Mouse (Mus musculus) stomach, embryonic 14.5 days (tissue): Measurements from ENCODE around the gene Gm21969. TPM values are rescaled to one million over a fixed set of nuclear protein-coding genes. Genes with fewer than 3 reads are reported as not detected.

Experiments used
- ATAC-seq: fragments of 200-750 bp; cut with Nextera tagmentation; 2 replicates; pipeline ENCODE4 v1.8.0; 2017; ENCODE audit warnings: low read depth, moderate TSS enrichment; ENCODE audit not compliant: insufficient number of reproducible peaks, insufficient read depth, low FRiP score
- H3K27ac ChIP-seq: fragments of 300-500 bp; sonication (generic); 2 replicates; pipeline ENCODE4 v1.5.1; 2014; ENCODE audit warnings: mild to moderate bottlenecking, low read length, moderate library complexity, mixed read lengths
- H3K27me3 ChIP-seq: fragments of 300-500 bp; sonication (generic); 2 replicates; pipeline ENCODE4 v1.6.1; 2014; ENCODE audit warnings: low read length, control low read depth, mixed read lengths; ENCODE audit not compliant: control insufficient read depth, insufficient read depth
- H3K36me3 ChIP-seq: fragments of 300-500 bp; sonication (generic); 2 replicates; pipeline ENCODE4 v1.6.1; 2014; ENCODE audit warnings: mild to moderate bottlenecking, control low read depth, low read length, moderate library complexity, mixed read lengths; ENCODE audit not compliant: control insufficient read depth, insufficient read depth
- H3K4me1 ChIP-seq: fragments of 300-500 bp; sonication (generic); 2 replicates; pipeline ENCODE4 v1.6.1; 2014; ENCODE audit warnings: low read length, control low read depth, mixed read lengths; ENCODE audit not compliant: control insufficient read depth, insufficient read depth
- H3K4me2 ChIP-seq: fragments of 300-500 bp; sonication (generic); replicated peaks from 2 replicates; pipeline ENCODE4 v1.6.1; 2014; ENCODE audit warnings: low read depth, low read length, control low read depth
- H3K4me3 ChIP-seq: fragments of 300-500 bp; sonication (generic); 2 replicates; pipeline ENCODE4 v1.5.1; 2014; ENCODE audit warnings: low read depth, low read length, control low read depth
- H3K9ac ChIP-seq: fragments of 300-500 bp; sonication (generic); replicated peaks from 2 replicates; pipeline ENCODE4 v1.6.1; 2014; ENCODE audit warnings: low read depth, mild to moderate bottlenecking, control low read depth, low read length, moderate library complexity, mixed read lengths
- H3K9me3 ChIP-seq: fragments of 300-500 bp; sonication (generic); 2 replicates; pipeline ENCODE4 v1.6.1; 2016; ENCODE audit warnings: low read depth, low read length, control low read depth; ENCODE audit not compliant: control insufficient read depth
- WGBS: fragments of 180-500 bp; shearing (Covaris S2); extraction: QIAGEN DNeasy Blood & Tissue Kit; methylation state at CpG from one replicate; pipeline ENCODE4 v1.1.7; 2014; 5-methylcytosine and 5-hydroxymethylcytosine counted together
- polyA plus RNA-seq: library from polyadenylated mRNA; unstranded; fragments of >200 nt; fragmentation: Nextera tagmentation; extraction: Ambion mirVana; gene quantifications from 2 replicates; pipeline ENCODE4 v1.2.1, GENCODE M21; 2014

The Gm21969 gene
- polyA plus RNA-seq, 1 experiment from 2014 or later, result not detected

DNA sequence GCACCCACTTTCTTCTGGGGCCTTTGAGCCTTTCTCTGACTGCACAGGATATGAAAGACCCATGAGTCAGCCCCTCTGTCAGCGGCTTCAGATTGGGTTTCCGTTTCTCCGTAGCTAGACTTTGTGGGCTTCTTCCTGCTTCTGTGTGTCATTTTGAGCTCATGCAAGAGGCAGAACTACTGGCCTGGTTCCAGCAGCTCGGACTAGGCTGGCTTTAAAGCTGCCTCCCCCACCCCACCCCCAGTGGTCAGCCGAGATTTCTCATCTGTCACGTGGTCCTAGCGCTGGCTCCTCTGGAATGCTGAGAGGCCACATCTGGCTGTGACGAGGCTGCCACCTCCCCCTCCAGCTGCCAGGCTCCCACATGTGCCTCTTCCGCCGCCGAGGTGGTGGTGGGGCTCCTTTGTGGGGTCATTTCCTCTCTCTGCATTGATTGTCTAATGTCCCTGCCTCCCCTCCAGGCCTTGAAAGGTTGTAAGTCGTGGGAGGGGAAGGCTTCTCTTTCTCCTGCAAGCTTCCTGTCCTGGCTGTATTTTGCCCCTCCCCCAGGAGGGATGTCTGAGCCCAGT is 4.0 kb upstream of the Gm21969 start:
- H3K36me3 ChIP-seq, result no peaks in the 10 kb centered on the region
- H3K9me3 ChIP-seq, result no peaks in the 10 kb centered on the region
- peak overlapping the region; percentile 40 for H3K4me2 ChIP-seq
- peak overlapping the region; percentile 96 for H3K27ac ChIP-seq
- WGBS, result 1% methylated on average over 12 of the region's 12 CpGs
- H3K4me3 ChIP-seq, result peak overlapping the region; percentile 1; the same call in 1 of the 2 replicates
- no peak overlapping the region; the same call in 1 of the 2 replicates for H3K9ac ChIP-seq
- no peaks in the 10 kb centered on the region for H3K27me3 ChIP-seq
- H3K4me1 ChIP-seq, result peaks cover 68% of the 10 kb centered on the region
- ATAC-seq, result peak; percentile 66; the same call in 1 of the 2 replicates

DNA sequence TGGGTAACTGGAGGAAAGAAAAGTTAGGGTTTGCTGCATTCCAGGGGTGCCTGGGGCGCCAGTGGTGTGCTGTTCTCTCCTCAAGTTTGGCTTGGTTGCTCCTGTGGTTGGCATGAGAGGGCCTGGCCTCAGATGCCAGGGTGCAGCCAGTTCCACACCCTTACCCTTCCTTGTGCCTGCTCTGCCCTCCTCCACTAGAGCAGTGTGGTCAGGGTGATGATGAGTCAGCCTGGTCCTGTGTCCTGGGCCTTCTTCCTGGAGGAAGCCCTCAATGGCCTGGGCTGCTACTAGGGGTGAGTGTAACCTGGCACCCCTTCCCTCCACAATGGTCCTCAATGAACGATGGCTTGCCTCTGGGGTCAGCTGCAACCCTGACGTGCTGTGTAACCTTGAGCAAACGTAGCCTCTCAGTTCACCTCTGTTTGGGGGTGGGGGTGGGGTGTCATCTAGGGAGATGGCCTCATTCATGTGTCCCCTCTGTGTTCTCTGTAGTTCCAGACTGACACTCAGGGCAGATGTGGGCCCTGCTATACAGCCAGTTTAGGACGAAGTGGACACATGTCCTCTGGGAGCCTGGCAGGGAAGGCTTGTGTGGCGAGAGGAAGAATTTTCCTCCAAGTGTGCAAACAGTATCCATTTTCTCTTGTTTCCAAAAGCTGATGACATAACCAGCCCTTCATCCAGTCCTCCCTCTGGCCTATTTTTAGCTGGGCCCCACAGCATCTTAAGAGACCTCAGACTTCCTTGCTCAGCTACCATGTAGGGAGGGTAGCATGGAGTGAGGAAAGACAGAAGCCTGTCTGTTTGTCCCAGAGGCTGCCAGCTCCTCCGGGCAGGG is 1.2 kb upstream of the Gm21969 start:
- Histone ChIP-seq H3K4me2 (no peak overlapping the region), H3K36me3 (peaks cover 6% of the 10 kb centered on the region; the same call in 1 of the 2 replicates), H3K27me3 (no peaks in the 10 kb centered on the region), H3K27ac (peak overlapping the region; percentile 83), H3K9ac (no peak overlapping the region; the same call in 1 of the 2 replicates), H3K4me3 (no peak overlapping the region), H3K9me3 (no peaks in the 10 kb centered on the region), H3K4me1 (peaks cover 54% of the 10 kb centered on the region)
- 47% methylated on average over 7 of the region's 7 CpGs for WGBS
- ATAC-seq, result no peak

DNA sequence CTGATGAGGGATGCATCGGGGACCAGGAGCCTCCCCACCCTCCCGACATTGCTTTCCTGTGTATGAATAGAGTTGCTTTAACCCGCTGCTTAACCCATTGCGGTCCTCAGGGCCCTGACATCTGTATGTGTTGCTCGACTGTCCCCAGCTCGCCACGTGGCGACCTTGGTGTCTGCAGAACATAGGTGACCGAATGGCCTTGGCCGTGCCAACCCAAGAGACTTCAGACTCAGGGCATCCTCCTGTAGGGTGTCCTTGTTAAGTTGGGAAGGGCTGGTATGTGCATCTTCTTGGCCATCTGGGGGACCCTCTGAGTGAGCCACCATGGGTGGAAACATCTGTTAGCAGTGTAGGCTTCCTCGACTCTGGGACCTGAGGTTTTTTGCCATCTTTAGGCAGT is 2.2 kb downstream of the Gm21969 start:
- H3K36me3 ChIP-seq, result peaks cover 16% of the 10 kb centered on the region
- peaks cover 19% of the 10 kb centered on the region for H3K4me1 ChIP-seq
- 86% methylated on average over 11 of the region's 11 CpGs for WGBS
- H3K27ac ChIP-seq, result no peak overlapping the region
- no peaks in the 10 kb centered on the region for H3K27me3 ChIP-seq
- H3K4me3 ChIP-seq, result no peak overlapping the region
- H3K9me3 ChIP-seq, result no peaks in the 10 kb centered on the region
- no peak overlapping the region for H3K4me2 ChIP-seq
- no peak overlapping the region for H3K9ac ChIP-seq
- ATAC-seq, result no peak

- no peak overlapping the region for H3K27ac ChIP-seq
- H3K27me3 ChIP-seq, result no peaks in the 10 kb centered on the region
- peaks cover 12% of the 10 kb centered on the region for H3K4me1 ChIP-seq
- H3K9me3 ChIP-seq, result no peaks in the 10 kb centered on the region
- 91% methylated on average over 5 of the region's 5 CpGs for WGBS
- no peak for ATAC-seq
- H3K9ac ChIP-seq, result no peak overlapping the region
- peaks cover 16% of the 10 kb centered on the region for H3K36me3 ChIP-seq
- H3K4me3 ChIP-seq, result no peak overlapping the region
- H3K4me2 ChIP-seq, result no peak overlapping the region
Measured at GRCm38 (mm10) chr4:139606732-139607131, 3.7 kb downstream of the Gm21969 start.

DNA sequence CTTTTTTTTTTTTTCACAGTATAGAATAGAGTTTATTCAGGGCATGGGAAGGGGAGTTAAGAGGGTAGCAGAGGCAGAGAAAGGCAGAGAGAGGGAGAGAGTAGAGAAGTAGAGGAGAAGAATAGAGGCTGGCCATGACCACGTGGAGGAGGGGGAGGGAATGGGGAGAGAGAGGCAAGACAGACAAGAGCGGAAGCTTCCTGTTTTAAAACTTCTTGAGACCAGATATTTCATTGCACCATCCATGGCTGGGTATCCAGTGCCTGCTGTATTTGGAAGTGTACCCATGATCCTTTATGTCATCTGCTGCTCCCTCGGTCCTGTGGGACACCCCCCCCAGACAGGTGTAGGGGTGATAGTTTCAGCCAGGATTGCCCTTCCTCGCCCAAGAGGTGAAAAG is 6.0 kb downstream of the Gm21969 start:
- ATAC-seq, result no peak
- no peak overlapping the region for H3K4me3 ChIP-seq
- H3K27ac ChIP-seq, result no peak overlapping the region
- no peak overlapping the region for H3K4me2 ChIP-seq
- H3K9ac ChIP-seq, result no peak overlapping the region
- H3K36me3 ChIP-seq, result peaks cover 24% of the 10 kb centered on the region
- no peaks in the 10 kb centered on the region for H3K4me1 ChIP-seq
- no peaks in the 10 kb centered on the region for H3K27me3 ChIP-seq
- 0 out of 2 replicates have a peak, but pooled peaks cover 4% of the 10 kb centered on the region for H3K9me3 ChIP-seq
- 73% methylated on average over 4 of the region's 4 CpGs for WGBS

GRCm38 (mm10) chr4:139610954-139611353 is 8.0 kb downstream of the Gm21969 start:
- WGBS, result 70% methylated on average over 6 of the region's 6 CpGs
- no peak overlapping the region for H3K4me3 ChIP-seq
- H3K36me3 ChIP-seq, result peaks cover 29% of the 10 kb centered on the region
- no peaks in the 10 kb centered on the region for H3K27me3 ChIP-seq
- H3K4me2 ChIP-seq, result no peak overlapping the region
- H3K9ac ChIP-seq, result no peak overlapping the region
- H3K4me1 ChIP-seq, result no peaks in the 10 kb centered on the region
- ATAC-seq, result no peak
- no peak overlapping the region for H3K27ac ChIP-seq
- H3K9me3 ChIP-seq, result 0 out of 2 replicates have a peak, but pooled peaks cover 4% of the 10 kb centered on the region

GRCm38 (mm10) chr4:139611542-139611953 is 8.6 kb downstream of the Gm21969 start:
- no peaks in the 10 kb centered on the region for H3K4me1 ChIP-seq
- H3K4me3 ChIP-seq, result no peak overlapping the region
- WGBS, result 7% methylated on average over 10 of the region's 10 CpGs
- no peak overlapping the region for H3K4me2 ChIP-seq
- H3K27ac ChIP-seq, result no peak overlapping the region
- ATAC-seq, result peak; percentile 73
- H3K27me3 ChIP-seq, result no peaks in the 10 kb centered on the region
- peaks cover 29% of the 10 kb centered on the region for H3K36me3 ChIP-seq
- no peak overlapping the region for H3K9ac ChIP-seq
- H3K9me3 ChIP-seq, result 0 out of 2 replicates have a peak, but pooled peaks cover 4% of the 10 kb centered on the region

DNA sequence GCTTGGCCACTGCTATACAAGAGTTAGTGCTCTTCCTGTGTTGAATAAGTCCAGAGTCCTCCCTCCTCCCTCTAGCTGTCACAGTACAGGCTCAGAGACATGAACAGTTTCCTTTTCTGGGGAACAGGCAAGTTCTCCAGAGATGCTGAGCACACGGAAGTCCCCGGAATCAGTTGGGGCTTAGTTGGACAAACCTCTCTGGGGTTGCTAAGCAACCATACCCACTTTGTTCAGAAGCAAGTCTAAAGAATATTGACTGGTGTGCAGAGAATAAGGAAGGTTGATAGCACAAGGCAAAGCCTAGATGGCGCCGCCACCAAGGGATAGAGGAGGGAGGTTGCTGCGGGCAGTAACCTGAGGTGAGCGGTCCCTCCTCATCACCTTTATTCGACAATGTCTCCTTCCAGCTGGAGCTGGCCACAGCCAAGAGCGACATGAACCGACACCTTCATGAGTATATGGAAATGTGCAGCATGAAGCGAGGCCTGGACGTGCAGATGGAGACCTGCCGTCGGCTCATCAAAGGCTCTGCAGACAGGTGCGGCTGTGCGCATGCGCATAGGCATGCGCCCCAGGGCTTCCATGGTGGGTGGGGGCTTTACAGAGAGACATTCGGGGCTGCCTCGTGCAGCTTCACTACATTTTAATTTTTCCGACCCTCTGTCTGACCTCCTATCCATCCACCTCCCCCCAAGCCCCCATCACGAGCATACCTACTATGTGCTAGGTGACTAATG is 11.7 kb downstream of the Gm21969 start:
- Histone ChIP-seq H3K27ac (no peak overlapping the region), H3K4me3 (no peak overlapping the region), H3K4me2 (no peak overlapping the region), H3K36me3 (peaks cover 19% of the 10 kb centered on the region), H3K9ac (no peak overlapping the region), H3K4me1 (no peaks in the 10 kb centered on the region), H3K27me3 (no peaks in the 10 kb centered on the region), H3K9me3 (0 out of 2 replicates have a peak, but pooled peaks cover 4% of the 10 kb centered on the region)
- 84% methylated on average over 21 of the region's 21 CpGs for WGBS
- ATAC-seq, result no peak
